Mouse (Mus musculus) kidney, adult 2 months (tissue): ENCODE measurements at regions not wholly inside any gene's neighbourhood (a gene's known extent, or its start where the extent isn't known, plus 50 kb on each side); places are given as distances from the start of the nearest gene placed in this dataset.

Source experiments
- CTCF ChIP-seq: fragments of 200-500 bp; conservative IDR thresholded peaks from 2 replicates; pipeline ENCODE4 v1.5.1; 2011; ENCODE audit warnings: low read depth, mild to moderate bottlenecking, control low read depth, low read length, moderate library complexity, mixed read lengths; ENCODE audit not compliant: insufficient read depth, insufficient read length
- POLR2A ChIP-seq: fragments of 200-500 bp; IDR thresholded peaks from one replicate; pipeline ENCODE4 v1.6.1; 2011; ENCODE audit warnings: low read depth, low read length, control low read depth

DNA sequence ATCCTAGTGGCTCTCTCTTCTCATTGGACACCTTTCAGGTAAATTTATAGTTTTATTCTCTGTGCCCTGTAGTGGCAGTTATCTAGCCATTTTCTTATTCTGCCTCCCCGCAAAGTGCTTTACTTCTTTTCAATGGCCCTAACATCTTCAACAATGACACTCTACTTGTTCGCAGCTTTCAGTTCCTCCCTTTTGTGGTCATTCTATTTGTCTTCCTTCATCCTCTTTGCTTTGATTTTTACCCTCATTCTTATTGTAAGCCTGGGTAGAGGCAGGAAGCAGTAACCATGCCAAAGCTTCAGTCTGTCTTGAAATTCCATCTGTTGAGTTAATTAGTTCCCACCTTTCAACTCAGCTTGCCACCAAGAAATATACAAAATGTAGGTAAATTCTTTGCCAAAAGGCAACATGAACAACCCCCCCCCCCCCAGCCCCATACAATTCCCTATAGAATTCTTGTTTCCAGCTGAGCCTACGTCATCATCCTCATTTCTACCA, 161.5 kb upstream of the Sox4 start:
- TF ChIP-seq CTCF (no peak), POLR2A (no peak)
